Mouse (Mus musculus): Measurements from ENCODE around the gene Inpp5a. TPM values are rescaled to one million over a fixed set of nuclear protein-coding genes. Genes with fewer than 3 reads are reported as not detected.

Gene Inpp5a
- polyA plus RNA-seq, 1 experiment, result 28.1 TPM

- H3K4me1 ChIP-seq (ENCODE audit: control insufficient read depth, insufficient read depth, low read length), result peaks cover 4% of the 10 kb centered on the region
- TF ChIP-seq POLR2A (IDR thresholded peaks at IDR 0.05; ENCODE audit: borderline replicate concordance, control insufficient read depth, low read depth, low read length), result no peak
- no peak for TF ChIP-seq CTCF (IDR thresholded peaks at IDR 0.05; ENCODE audit: control insufficient read depth, insufficient read depth, low read length)
- H3K4me3 ChIP-seq (replicated peaks; ENCODE audit: control insufficient read depth, low read depth, low read length), result peak overlapping the region; percentile 73
- WGBS, result 1% methylated on average over 52 of the region's 53 CpGs
- H3K27ac ChIP-seq (ENCODE audit: control insufficient read depth, insufficient read depth, low read depth, low read length, poor library complexity), result peak overlapping the region; percentile 75; the same call in 1 of the 2 replicates
Observed at GRCm38 (mm10) chr7:139389213-139389761, 378 bp downstream of the Inpp5a start.

GRCm38 (mm10) chr7:139390380-139390779, 1.5 kb downstream of the Inpp5a start:
- Histone ChIP-seq H3K4me1 (ENCODE audit: control insufficient read depth, insufficient read depth, low read length) (peaks cover 4% of the 10 kb centered on the region), H3K27ac (ENCODE audit: control insufficient read depth, insufficient read depth, low read depth, low read length, poor library complexity) (no peak overlapping the region), H3K4me3 (replicated peaks; ENCODE audit: control insufficient read depth, low read depth, low read length) (no peak overlapping the region)
- no peak for TF ChIP-seq CTCF (IDR thresholded peaks at IDR 0.05; ENCODE audit: control insufficient read depth, insufficient read depth, low read length)
- TF ChIP-seq POLR2A (IDR thresholded peaks at IDR 0.05; ENCODE audit: borderline replicate concordance, control insufficient read depth, low read depth, low read length), result no peak
- 85% methylated on average over 3 of the region's 3 CpGs for WGBS

- Histone ChIP-seq H3K4me3 (replicated peaks; ENCODE audit: control insufficient read depth, low read depth, low read length) (no peak overlapping the region), H3K27ac (ENCODE audit: control insufficient read depth, insufficient read depth, low read depth, low read length, poor library complexity) (no peak overlapping the region), H3K4me1 (ENCODE audit: control insufficient read depth, insufficient read depth, low read length) (peaks cover 3% of the 10 kb centered on the region; the same call in 1 of the 2 replicates)
- 82% methylated on average over 9 of the region's 9 CpGs for WGBS
- TF ChIP-seq CTCF (IDR thresholded peaks at IDR 0.05; ENCODE audit: control insufficient read depth, insufficient read depth, low read length) (no peak), POLR2A (IDR thresholded peaks at IDR 0.05; ENCODE audit: borderline replicate concordance, control insufficient read depth, low read depth, low read length) (no peak)
Observed at GRCm38 (mm10) chr7:139390926-139391325, 2.0 kb downstream of the Inpp5a start.

GRCm38 (mm10) chr7:139391691-139392090, 2.8 kb downstream of the Inpp5a start:
- no peak for TF ChIP-seq CTCF (IDR thresholded peaks at IDR 0.05; ENCODE audit: control insufficient read depth, insufficient read depth, low read length)
- TF ChIP-seq POLR2A (IDR thresholded peaks at IDR 0.05; ENCODE audit: borderline replicate concordance, control insufficient read depth, low read depth, low read length), result no peak
- H3K4me1 ChIP-seq (ENCODE audit: control insufficient read depth, insufficient read depth, low read length), result peaks cover 3% of the 10 kb centered on the region; the same call in 1 of the 2 replicates
- H3K4me3 ChIP-seq (replicated peaks; ENCODE audit: control insufficient read depth, low read depth, low read length), result no peak overlapping the region
- no peak overlapping the region for H3K27ac ChIP-seq (ENCODE audit: control insufficient read depth, insufficient read depth, low read depth, low read length, poor library complexity)
- 89% methylated on average over 5 of the region's 5 CpGs for WGBS

GRCm38 (mm10) chr7:139392106-139392505, 3.2 kb downstream of the Inpp5a start:
- 75% methylated on average over 2 of the region's 2 CpGs for WGBS
- H3K4me1 ChIP-seq (ENCODE audit: control insufficient read depth, insufficient read depth, low read length), result peaks cover 3% of the 10 kb centered on the region; the same call in 1 of the 2 replicates
- TF ChIP-seq CTCF (IDR thresholded peaks at IDR 0.05; ENCODE audit: control insufficient read depth, insufficient read depth, low read length) (no peak), POLR2A (IDR thresholded peaks at IDR 0.05; ENCODE audit: borderline replicate concordance, control insufficient read depth, low read depth, low read length) (no peak)
- no peak overlapping the region for H3K27ac ChIP-seq (ENCODE audit: control insufficient read depth, insufficient read depth, low read depth, low read length, poor library complexity)
- no peak overlapping the region for H3K4me3 ChIP-seq (replicated peaks; ENCODE audit: control insufficient read depth, low read depth, low read length)

- Histone ChIP-seq H3K4me1 (ENCODE audit: control insufficient read depth, insufficient read depth, low read length) (peaks cover 3% of the 10 kb centered on the region), H3K4me3 (replicated peaks; ENCODE audit: control insufficient read depth, low read depth, low read length) (no peak overlapping the region), H3K27ac (ENCODE audit: control insufficient read depth, insufficient read depth, low read depth, low read length, poor library complexity) (no peak overlapping the region)
- 79% methylated on average over 6 of the region's 6 CpGs for WGBS
- TF ChIP-seq POLR2A (IDR thresholded peaks at IDR 0.05; ENCODE audit: borderline replicate concordance, control insufficient read depth, low read depth, low read length), result no peak
- no peak for TF ChIP-seq CTCF (IDR thresholded peaks at IDR 0.05; ENCODE audit: control insufficient read depth, insufficient read depth, low read length)
Observed at GRCm38 (mm10) chr7:139392691-139393235, 3.9 kb downstream of the Inpp5a start.

GRCm38 (mm10) chr7:139397521-139397920, 8.6 kb downstream of the Inpp5a start:
- Histone ChIP-seq H3K4me1 (ENCODE audit: control insufficient read depth, insufficient read depth, low read length) (peaks cover 22% of the 10 kb centered on the region), H3K4me3 (replicated peaks; ENCODE audit: control insufficient read depth, low read depth, low read length) (no peak overlapping the region), H3K27ac (ENCODE audit: control insufficient read depth, insufficient read depth, low read depth, low read length, poor library complexity) (peak overlapping the region; percentile 35)
- 6% methylated on average over 8 of the region's 8 CpGs for WGBS
- no peak for TF ChIP-seq CTCF (IDR thresholded peaks at IDR 0.05; ENCODE audit: control insufficient read depth, insufficient read depth, low read length)
- no peak for TF ChIP-seq POLR2A (IDR thresholded peaks at IDR 0.05; ENCODE audit: borderline replicate concordance, control insufficient read depth, low read depth, low read length)

- peak overlapping the region; percentile 35; the same call in 1 of the 2 replicates for H3K27ac ChIP-seq (ENCODE audit: control insufficient read depth, insufficient read depth, low read depth, low read length, poor library complexity)
- TF ChIP-seq POLR2A (IDR thresholded peaks at IDR 0.05; ENCODE audit: borderline replicate concordance, control insufficient read depth, low read depth, low read length) (no peak), CTCF (IDR thresholded peaks at IDR 0.05; ENCODE audit: control insufficient read depth, insufficient read depth, low read length) (no peak)
- H3K4me3 ChIP-seq (replicated peaks; ENCODE audit: control insufficient read depth, low read depth, low read length), result no peak overlapping the region
- peaks cover 24% of the 10 kb centered on the region for H3K4me1 ChIP-seq (ENCODE audit: control insufficient read depth, insufficient read depth, low read length)
- WGBS, result 59% methylated on average over 5 of the region's 5 CpGs
Observed at GRCm38 (mm10) chr7:139398111-139398510, 9.2 kb downstream of the Inpp5a start.
